ENCODE assay signal across 8 mouse cellular contexts in the genomic region with DNA sequence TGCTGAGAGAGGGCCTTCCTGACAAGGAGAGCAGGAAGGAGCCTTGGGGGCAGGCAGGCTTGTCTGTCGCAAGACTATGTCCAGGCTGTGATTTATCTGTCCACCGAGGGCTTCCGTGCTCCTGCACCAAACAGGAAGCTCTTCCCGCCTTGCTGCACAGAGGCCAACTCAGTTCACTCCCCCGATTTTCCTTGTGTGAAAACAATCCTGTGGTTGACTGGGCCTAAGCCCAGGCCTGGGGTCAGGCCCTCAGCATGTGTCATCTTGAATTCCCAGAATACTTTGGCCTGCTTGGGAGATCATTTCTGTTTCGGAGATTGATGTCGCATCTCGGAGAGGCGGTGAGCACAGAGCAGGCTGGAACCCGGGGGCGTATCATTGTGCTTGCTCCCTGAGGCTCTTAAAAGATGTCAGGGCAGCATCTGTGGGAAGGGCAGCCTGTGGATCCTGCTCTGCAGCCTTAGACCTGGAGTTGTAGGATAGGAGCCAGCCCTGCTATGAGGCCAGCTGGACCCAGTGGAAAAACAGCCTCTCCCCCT. TPM values are rescaled to one million over a fixed set of nuclear protein-coding genes. Genes with fewer than 3 reads are reported as not detected.
DNase-seq lines count a peak whose midpoint lies in the region; ATAC-seq and TF ChIP-seq lines count a peak whose summit lies in the region.

No protein-coding gene starts in this region.

- H3K9me3 ChIP-seq in forebrain, postnatal 0 days (ENCODE audit: low read length) = no peaks in the 10 kb centered on the region
- no peaks in the 10 kb centered on the region for H3K9me3 ChIP-seq in hindbrain, embryonic 11.5 days (ENCODE audit: control insufficient read depth, low read length)
- H3K9me3 ChIP-seq in liver, embryonic 12.5 days (replicated peaks) = no peaks in the 10 kb centered on the region
- no peaks in the 10 kb centered on the region for H3K9me3 ChIP-seq in neural tube, embryonic 15.5 days (replicated peaks)

- WGBS in liver, adult 2 months = 14% methylated on average over 11 of the region's 11 CpGs
- WGBS in forebrain, postnatal 0 days = 83% methylated on average over 11 of the region's 11 CpGs
- WGBS in hindbrain, embryonic 11.5 days = 44% methylated on average over 11 of the region's 11 CpGs
- WGBS in liver, embryonic 12.5 days (ENCODE audit: insufficient replicate concordance) = 70% methylated on average over 11 of the region's 11 CpGs
- WGBS in neural tube, embryonic 15.5 days = 29% methylated on average over 11 of the region's 11 CpGs

- H3K9ac ChIP-seq in liver, adult 2 months (ENCODE audit: low read depth, low read length) = no peak overlapping the region
- H3K9ac ChIP-seq in forebrain, postnatal 0 days = no peak overlapping the region
- H3K9ac ChIP-seq in hindbrain, embryonic 11.5 days (ENCODE audit: low read depth, low read length) = no peak overlapping the region
- no peak overlapping the region for H3K9ac ChIP-seq in liver, embryonic 12.5 days
- no peak overlapping the region for H3K9ac ChIP-seq in neural tube, embryonic 15.5 days (replicated peaks)

- peaks cover 40% of the 10 kb centered on the region for H3K4me1 ChIP-seq in liver, adult 2 months (ENCODE audit: control insufficient read depth, insufficient read depth, low read length)
- peaks cover 30% of the 10 kb centered on the region for H3K4me1 ChIP-seq in forebrain, postnatal 0 days (ENCODE audit: insufficient read depth)
- peaks cover 13% of the 10 kb centered on the region for H3K4me1 ChIP-seq in hindbrain, embryonic 11.5 days (replicated peaks; ENCODE audit: control insufficient read depth, insufficient read depth, low read length)
- peaks cover 75% of the 10 kb centered on the region for H3K4me1 ChIP-seq in liver, embryonic 12.5 days
- peaks cover 71% of the 10 kb centered on the region for H3K4me1 ChIP-seq in neural tube, embryonic 15.5 days

- H3K36me3 ChIP-seq in liver, adult 2 months (ENCODE audit: control insufficient read depth, insufficient read depth, low read length) = no peaks in the 10 kb centered on the region
- 0 out of 2 replicates have a peak, but pooled peaks cover 6% of the 10 kb centered on the region for H3K36me3 ChIP-seq in forebrain, postnatal 0 days (ENCODE audit: insufficient read depth)
- no peaks in the 10 kb centered on the region for H3K36me3 ChIP-seq in hindbrain, embryonic 11.5 days (ENCODE audit: control insufficient read depth, insufficient read depth, low read length)
- peaks cover 36% of the 10 kb centered on the region for H3K36me3 ChIP-seq in liver, embryonic 12.5 days
- peaks cover 16% of the 10 kb centered on the region for H3K36me3 ChIP-seq in neural tube, embryonic 15.5 days

- TF ChIP-seq POLR2A in liver, adult 2 months (IDR thresholded peaks at IDR 0.05; ENCODE audit: extremely low read depth, insufficient read depth, low read length) = no peak

- H3K27ac ChIP-seq in liver, adult 2 months (replicated peaks; ENCODE audit: insufficient read depth, low read depth, low read length) = peak overlapping the region; percentile 95
- H3K27ac ChIP-seq in forebrain, postnatal 0 days (ENCODE audit: low read depth, low read length) = peak overlapping the region; percentile 40
- H3K27ac ChIP-seq in hindbrain, embryonic 11.5 days (ENCODE audit: low read depth, low read length) = 0 out of 2 replicates have a peak overlapping the region, but pooled peaks have one; percentile 11
- H3K27ac ChIP-seq in liver, embryonic 12.5 days = peak overlapping the region; percentile 42
- peak overlapping the region; percentile 70 for H3K27ac ChIP-seq in neural tube, embryonic 15.5 days (replicated peaks)

- no peaks in the 10 kb centered on the region for H3K27me3 ChIP-seq in liver, adult 2 months (ENCODE audit: control insufficient read depth, insufficient read depth, low read length)
- H3K27me3 ChIP-seq in forebrain, postnatal 0 days (ENCODE audit: insufficient read depth, low read length) = no peaks in the 10 kb centered on the region
- no peaks in the 10 kb centered on the region for H3K27me3 ChIP-seq in hindbrain, embryonic 11.5 days (ENCODE audit: control insufficient read depth, insufficient read depth, low read length)
- H3K27me3 ChIP-seq in liver, embryonic 12.5 days (replicated peaks) = no peaks in the 10 kb centered on the region
- H3K27me3 ChIP-seq in neural tube, embryonic 15.5 days (replicated peaks) = no peaks in the 10 kb centered on the region

- no peak overlapping the region for H3K4me2 ChIP-seq in forebrain, postnatal 0 days (ENCODE audit: low read depth)
- H3K4me2 ChIP-seq in hindbrain, embryonic 11.5 days (replicated peaks; ENCODE audit: low read depth, low read length) = no peak overlapping the region
- no peak overlapping the region for H3K4me2 ChIP-seq in liver, embryonic 12.5 days
- no peak overlapping the region for H3K4me2 ChIP-seq in neural tube, embryonic 15.5 days

- TF ChIP-seq CTCF in liver, adult 2 months (IDR thresholded peaks at IDR 0.05; ENCODE audit: low read depth, low read length) = no peak
- TF ChIP-seq CTCF in forebrain, postnatal 0 days (IDR thresholded peaks at IDR 0.05; ENCODE audit: low read depth) = no peak

- H3K4me3 ChIP-seq in liver, adult 2 months (ENCODE audit: insufficient read depth, low read depth, low read length) = no peak overlapping the region
- no peak overlapping the region for H3K4me3 ChIP-seq in forebrain, postnatal 0 days (ENCODE audit: low read depth, low read length)
- H3K4me3 ChIP-seq in hindbrain, embryonic 11.5 days (ENCODE audit: low read depth, low read length) = no peak overlapping the region
- H3K4me3 ChIP-seq in liver, embryonic 12.5 days = no peak overlapping the region
- no peak overlapping the region for H3K4me3 ChIP-seq in neural tube, embryonic 15.5 days (replicated peaks)

- DNase-seq in liver, adult 2 months (ENCODE audit: extremely low read depth, low read depth, low spot score) = peak; percentile 61
- no peak for DNase-seq in liver
- no peak for DNase-seq in forebrain, postnatal 0 days
- DNase-seq in hindbrain, embryonic 11.5 days (ENCODE audit: low spot score) = no peak
- DNase-seq in layer of hippocampus, postnatal 14 days (ENCODE audit: low spot score in 2 of 2) = no peak
- DNase-seq in layer of hippocampus, postnatal 10 days (ENCODE audit: low spot score in 2 of 2) = no peak

- H3K79me2 ChIP-seq in liver, adult 2 months (ENCODE audit: control insufficient read depth, insufficient read depth, low read length) = peaks cover 11% of the 10 kb centered on the region; the same call in 1 of the 2 replicates

- ATAC-seq in forebrain, postnatal 0 days = no peak
- no peak for ATAC-seq in hindbrain, embryonic 11.5 days (ENCODE audit: low FRiP score)
- no peak for ATAC-seq in liver, embryonic 12.5 days
- no peak for ATAC-seq in neural tube, embryonic 15.5 days (ENCODE audit: low FRiP score)

RNA-seq across cellular contexts. Expression of gene Gramd4, which starts 32.6 kb away (rescaled TPM):
- 2.4 and 3.8 TPM in 2 replicates for total RNA-seq in liver, adult 2 months (2014; rRNA removed)
- polyA plus RNA-seq in liver, adult 2 months (2012; rRNA removed) = 5.6 and 6.0 TPM in 2 replicates
- 54.5 and 57.0 TPM in 2 replicates for total RNA-seq in forebrain, postnatal 0 days (2014; rRNA removed)
- polyA plus RNA-seq in forebrain, postnatal 0 days (2015; fragmentation: Nextera tagmentation; extraction: Ambion mirVana) = 24.8 and 28.8 TPM in 2 replicates
- 8.7 and 10.1 TPM in 2 replicates for polyA plus RNA-seq in hindbrain, embryonic 11.5 days (2014; fragmentation: Nextera tagmentation; extraction: Ambion mirVana)
- 14.4 and 15.1 TPM in 2 replicates for polyA plus RNA-seq in liver, embryonic 12.5 days (2016; fragmentation: Nextera tagmentation; extraction: Ambion mirVana)
- 25.4 and 25.8 TPM in 2 replicates for polyA plus RNA-seq in neural tube, embryonic 15.5 days (2015; fragmentation: Nextera tagmentation; extraction: Ambion mirVana)
- 10 to 100 TPM; 26.5 to 28.4 TPM for total RNA-seq in layer of hippocampus, postnatal 14 days (2021)
- total RNA-seq in layer of hippocampus, postnatal 10 days (2021) = 10 to 100 TPM; 35.3 to 40.2 TPM

RNA-seq across cellular contexts. Expression of gene Celsr1, which starts 56.5 kb away (rescaled TPM):
- 2.4 and 3.7 TPM in 2 replicates for total RNA-seq in liver, adult 2 months (2014; rRNA removed)
- polyA plus RNA-seq in liver, adult 2 months (2012; rRNA removed) = 11.5 and 12.4 TPM in 2 replicates
- 6.5 and 13.0 TPM in 2 replicates for total RNA-seq in forebrain, postnatal 0 days (2014; rRNA removed)
- 0.62 and 0.97 TPM in 2 replicates for polyA plus RNA-seq in forebrain, postnatal 0 days (2015; fragmentation: Nextera tagmentation; extraction: Ambion mirVana)
- 4.6 and 5.1 TPM in 2 replicates for polyA plus RNA-seq in hindbrain, embryonic 11.5 days (2014; fragmentation: Nextera tagmentation; extraction: Ambion mirVana)
- 0.11 and 0.25 TPM in 2 replicates for polyA plus RNA-seq in liver, embryonic 12.5 days (2016; fragmentation: Nextera tagmentation; extraction: Ambion mirVana)
- polyA plus RNA-seq in neural tube, embryonic 15.5 days (2015; fragmentation: Nextera tagmentation; extraction: Ambion mirVana) = 0.88 and 1.4 TPM in 2 replicates
- 1 to 10 TPM; 5.5 to 5.8 TPM for total RNA-seq in layer of hippocampus, postnatal 14 days (2021)
- 1 to 10 TPM; 6.7 to 7.4 TPM for total RNA-seq in layer of hippocampus, postnatal 10 days (2021)

Comparison
In these comparisons a context has a peak if more than half of its experiments do, and no peak if none do; other contexts are left out.
1. H3K27ac ChIP-seq: peak in every context shown above with its lines; median percentile 95 in liver, adult 2 months; 70 in neural tube, embryonic 15.5 days; 42 in liver, embryonic 12.5 days; 40 in forebrain, postnatal 0 days; 11 in hindbrain, embryonic 11.5 days.